Mouse (Mus musculus): Measurements from ENCODE around the gene Slc38a6.

GRCm38 (mm10) chr12:73308711-73309110 is 22.1 kb downstream of the Slc38a6 start:
- TF ChIP-seq CTCF (conservative IDR thresholded peaks at IDR 0.05 in 1 of 2, IDR thresholded peaks at IDR 0.05 in 1 of 2; ENCODE audit: low read depth in 2 of 2, low read length in 2 of 2) = no peak
- TF ChIP-seq TCF12 (IDR thresholded peaks at IDR 0.05; ENCODE audit: low read depth, low read length) = no peak
- TF ChIP-seq HCFC1 (IDR thresholded peaks at IDR 0.05; ENCODE audit: low read depth, low read length) = no peak
- TF ChIP-seq ZC3H11A (IDR thresholded peaks at IDR 0.05; ENCODE audit: low read depth, low read length) = no peak
- TF ChIP-seq MAX (IDR thresholded peaks at IDR 0.05; ENCODE audit: low read length) = no peak
- no peak for TF ChIP-seq MXI1 (IDR thresholded peaks at IDR 0.05; ENCODE audit: low read depth, low read length)
